Mouse (Mus musculus): ENCODE results near the gene Fam118a. TPM values are rescaled to one million over a fixed set of nuclear protein-coding genes. Genes with fewer than 3 reads are reported as not detected.

The Fam118a gene
- polyA plus RNA-seq (2017; shearing (Covaris generic)) = 10 to 100 TPM; 28.6 to 39.2 TPM

DNA sequence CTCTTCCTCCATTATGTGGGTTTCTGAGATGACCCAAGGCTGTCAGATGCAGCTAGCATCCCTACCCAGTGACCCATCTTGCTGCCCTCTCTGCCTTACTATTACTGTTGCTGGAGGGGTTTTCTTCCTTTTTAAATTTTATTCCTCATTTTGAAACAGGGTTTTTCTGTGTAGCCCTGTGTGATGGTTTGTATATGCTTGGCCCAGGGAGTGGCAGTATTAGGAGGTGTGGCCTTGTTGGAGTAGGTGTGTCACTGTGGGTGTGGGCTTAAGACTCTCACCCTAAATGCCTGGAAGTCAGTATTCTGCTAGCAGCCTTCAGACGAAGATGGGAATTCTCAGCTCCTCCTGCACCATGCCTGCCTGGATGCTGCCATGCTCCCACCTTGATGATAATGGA lies at the start of gene Fam118a:
Gene Fam118a, plus strand, starts transcription at position 301 of the 400 bp plus-strand sequence.

DNA sequence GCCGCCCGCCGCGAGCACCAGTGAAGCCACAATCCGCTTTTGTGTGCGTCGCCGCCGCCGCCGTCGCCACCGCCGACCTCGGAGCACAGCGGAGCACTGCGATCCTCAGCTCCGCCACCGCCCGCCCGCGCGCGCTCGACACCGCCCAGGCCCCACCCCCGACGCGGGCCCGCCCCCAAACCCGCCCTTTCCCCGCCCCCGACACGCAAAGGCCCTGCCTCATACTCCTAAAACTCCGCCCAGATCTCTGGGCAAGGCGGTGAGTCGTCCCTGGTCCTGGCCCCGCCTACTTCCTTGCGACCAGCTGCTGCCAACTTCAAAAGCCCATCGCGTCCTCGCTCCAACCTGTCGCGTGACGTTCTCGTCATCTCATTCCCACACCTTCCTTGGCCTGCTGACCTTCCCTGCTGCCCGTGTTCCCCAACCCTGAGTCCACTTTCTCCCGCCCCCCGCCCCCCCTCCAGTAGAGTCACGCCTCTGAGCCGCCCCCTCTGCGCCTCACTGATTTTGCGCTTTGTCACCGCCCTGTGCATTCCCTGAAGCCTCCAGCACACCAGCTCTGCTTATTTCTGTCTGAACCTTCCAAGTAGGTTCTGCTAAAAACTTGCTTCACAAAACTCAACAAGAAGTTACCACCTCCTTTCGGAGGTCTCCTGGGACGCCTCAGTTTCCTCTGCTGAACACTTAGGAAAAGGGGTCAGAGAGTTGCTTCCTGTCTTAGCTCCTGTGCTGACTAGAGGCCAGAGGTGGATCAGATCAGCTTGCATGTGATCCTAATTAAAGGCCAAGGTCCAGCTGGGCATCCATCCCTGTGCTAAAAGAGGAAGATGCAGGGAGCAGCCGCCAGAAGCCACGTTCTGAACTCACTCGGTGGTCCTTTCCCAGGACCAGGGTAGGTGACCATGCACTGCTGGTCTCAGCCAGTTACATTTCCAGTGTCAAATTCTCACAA lies 40.6 kb upstream of the Fam118a start, which contains the start of gene 5031439G07Rik:
Gene 5031439G07Rik, minus strand, starts transcription at position 678 of the 952 bp plus-strand sequence.

DNA sequence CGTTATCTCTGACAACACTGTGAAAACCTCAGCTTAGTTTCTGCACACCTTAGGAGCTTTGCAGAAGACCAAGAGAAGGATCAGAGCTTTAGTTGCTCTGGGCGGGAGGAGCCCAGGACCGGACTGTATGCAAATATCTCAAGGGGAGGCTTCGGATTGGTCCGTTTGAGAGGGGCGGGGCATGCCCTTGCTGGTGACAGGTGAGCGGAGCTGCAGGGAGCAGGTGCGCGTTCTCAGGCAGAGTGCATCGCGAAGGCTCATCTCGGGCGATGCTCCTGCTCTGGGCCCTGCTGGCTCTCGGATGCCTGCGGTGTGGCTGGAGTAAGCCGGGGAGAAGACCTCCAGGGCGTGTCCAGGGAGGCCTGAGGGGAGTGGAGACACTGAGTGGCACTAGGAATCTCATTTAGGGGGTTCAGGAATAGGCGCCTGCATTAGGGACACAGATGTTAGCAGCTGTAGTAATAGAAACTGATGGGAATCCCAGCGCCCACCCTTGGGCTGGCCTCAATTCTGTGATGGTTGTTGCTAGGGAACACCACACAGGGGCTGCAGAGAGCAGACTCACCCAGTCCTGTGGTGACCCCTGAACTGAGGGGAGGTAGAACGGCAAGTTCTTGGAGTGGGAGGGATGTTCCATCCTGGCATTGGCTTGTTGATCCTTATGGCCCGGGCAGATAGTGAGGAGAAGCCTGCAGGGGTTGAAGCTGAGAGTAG lies 11.6 kb upstream of the Fam118a start, which contains the start of gene Upk3a:
Gene Upk3a, plus strand, starts transcription at position 191 of the 714 bp plus-strand sequence.

Other genes with a start within 250 kb of the Fam118a start
- gene Phf21b, start 172.9 kb upstream of the Fam118a start, polyA plus RNA-seq (2017; shearing (Covaris generic)) = 1 to 10 TPM in 1 of 2 experiments, under 1 TPM in 1; 0.16 to 2.5 TPM
- under 1 TPM; 0.21 to 0.23 TPM for gene Gm29666, start 108.9 kb upstream of the Fam118a start, polyA plus RNA-seq (2017; shearing (Covaris generic))
- gene Nup50, start 105.5 kb upstream of the Fam118a start, polyA plus RNA-seq (2017; shearing (Covaris generic)) = 10 to 100 TPM; 45.3 to 58.9 TPM
- 10 to 100 TPM in 1 of 2 experiments, 1 to 10 TPM in 1; 7.6 to 13.1 TPM for gene 5031439G07Rik, start 40.4 kb upstream of the Fam118a start, polyA plus RNA-seq (2017; shearing (Covaris generic))
- not detected for gene Upk3a, start 11.8 kb upstream of the Fam118a start, polyA plus RNA-seq (2017; shearing (Covaris generic))
- gene Smc1b, start 103.0 kb downstream of the Fam118a start, polyA plus RNA-seq (2017; shearing (Covaris generic)) = under 1 TPM in 1 of 2 experiments, not detected in 1; 0.14 TPM
- gene Ribc2, start 103.1 kb downstream of the Fam118a start, polyA plus RNA-seq (2017; shearing (Covaris generic)) = not detected
- gene Fbln1, start 177.0 kb downstream of the Fam118a start, polyA plus RNA-seq (2017; shearing (Covaris generic)) = 1 to 10 TPM; 1.8 to 4.9 TPM

Measured in activated CD4-positive, CD25-positive, alpha-beta regulatory T cell (primary cell).